Mouse (Mus musculus) spleen, adult 2 months (tissue): ENCODE measurements around the gene Gm6993.

Experiments
- CTCF ChIP-seq: fragments of 200-500 bp; IDR thresholded peaks from 2 replicates; pipeline ENCODE4 v1.5.1; 2011; ENCODE audit warnings: mild to moderate bottlenecking, inconsistent platforms; ENCODE audit not compliant: insufficient read depth, insufficient read length, insufficient replicate concordance; ENCODE audit errors: extremely low read depth
- POLR2A ChIP-seq: fragments of 200-500 bp; IDR thresholded peaks from 2 replicates; pipeline ENCODE4 v1.6.1; 2011; ENCODE audit warnings: low read depth, low read length, inconsistent platforms

GRCm38 (mm10) chr12:31222741-31223140 lies 17.8 kb upstream of the Gm6993 start:
- TF ChIP-seq POLR2A (no peak), CTCF (no peak)
